Mouse (Mus musculus) liver, postnatal 0 days (tissue): Measurements from ENCODE around the gene BC030499. TPM values are rescaled to one million over a fixed set of nuclear protein-coding genes. Genes with fewer than 3 reads are reported as not detected.

Experiments used
- ATAC-seq: fragments of 200-750 bp; cut with Nextera tagmentation; 2 replicates; pipeline ENCODE4 v1.8.0; 2017; ENCODE audit warnings: mild to moderate bottlenecking, moderate library complexity
- DNase-seq: peaks from one replicate; pipeline ENCODE4 v3.0.0-alpha.2; 2016
- H3K27ac ChIP-seq: fragments of 300-500 bp; sonication (generic); 2 replicates; pipeline ENCODE4 v1.5.1; 2014; ENCODE audit warnings: antibody characterized with exemption, moderate library complexity, mild to moderate bottlenecking, low read depth
- H3K27me3 ChIP-seq: fragments of 300-500 bp; sonication (generic); 2 replicates; pipeline ENCODE4 v1.6.1; 2014; ENCODE audit warnings: low read length, control low read depth, mixed read lengths; ENCODE audit not compliant: insufficient read depth
- H3K36me3 ChIP-seq: fragments of 300-500 bp; sonication (generic); replicated peaks from 2 replicates; pipeline ENCODE4 v1.6.1; 2014; ENCODE audit warnings: mild to moderate bottlenecking, control low read depth, low read length, moderate library complexity, mixed read lengths; ENCODE audit not compliant: insufficient read depth
- H3K4me1 ChIP-seq: fragments of 300-500 bp; sonication (generic); 2 replicates; pipeline ENCODE4 v1.6.1; 2014; ENCODE audit warnings: antibody characterized with exemption, mild to moderate bottlenecking, control low read depth; ENCODE audit not compliant: insufficient read depth
- H3K4me2 ChIP-seq: fragments of 300-500 bp; sonication (generic); 2 replicates; pipeline ENCODE4 v1.6.1; 2014; ENCODE audit warnings: low read depth, mild to moderate bottlenecking, low read length, moderate library complexity, mixed read lengths
- H3K4me3 ChIP-seq: fragments of 300-500 bp; sonication (generic); 2 replicates; pipeline ENCODE4 v1.5.1; 2014; ENCODE audit warnings: low read depth, low read length
- H3K9ac ChIP-seq: fragments of 300-500 bp; sonication (generic); replicated peaks from 2 replicates; pipeline ENCODE4 v1.6.1; 2014; ENCODE audit warnings: mild to moderate bottlenecking, moderate library complexity
- H3K9me3 ChIP-seq: fragments of 300-500 bp; sonication (generic); 2 replicates; pipeline ENCODE4 v1.6.1; 2016; ENCODE audit warnings: mild to moderate bottlenecking, control low read depth, low read length, mixed read lengths
- CTCF ChIP-seq: sonication (generic); IDR thresholded peaks from 2 replicates; pipeline ENCODE4 v1.5.1; 2016; ENCODE audit warnings: antibody characterized with exemption, low read depth
- EP300 ChIP-seq: IDR thresholded peaks from 2 replicates; pipeline ENCODE4 v1.6.1; 2016; ENCODE audit warnings: antibody characterized with exemption, low read depth, mild to moderate bottlenecking
- WGBS: fragments of 180-500 bp; shearing (Covaris S2); extraction: QIAGEN DNeasy Blood & Tissue Kit; methylation state at CpG from one replicate; pipeline ENCODE4 v1.1.7; 2014; ENCODE audit not compliant: insufficient replicate concordance; 5-methylcytosine and 5-hydroxymethylcytosine counted together
- polyA plus RNA-seq: library from polyadenylated mRNA; unstranded; fragments of >200 nt; fragmentation: Nextera tagmentation; extraction: Ambion mirVana; gene quantifications from 2 replicates; pipeline ENCODE4 v1.2.1, GENCODE M21; 2015

BC030499 gene
- polyA plus RNA-seq, 1 experiment from 2014 or later, result 0.07 TPM

DNA sequence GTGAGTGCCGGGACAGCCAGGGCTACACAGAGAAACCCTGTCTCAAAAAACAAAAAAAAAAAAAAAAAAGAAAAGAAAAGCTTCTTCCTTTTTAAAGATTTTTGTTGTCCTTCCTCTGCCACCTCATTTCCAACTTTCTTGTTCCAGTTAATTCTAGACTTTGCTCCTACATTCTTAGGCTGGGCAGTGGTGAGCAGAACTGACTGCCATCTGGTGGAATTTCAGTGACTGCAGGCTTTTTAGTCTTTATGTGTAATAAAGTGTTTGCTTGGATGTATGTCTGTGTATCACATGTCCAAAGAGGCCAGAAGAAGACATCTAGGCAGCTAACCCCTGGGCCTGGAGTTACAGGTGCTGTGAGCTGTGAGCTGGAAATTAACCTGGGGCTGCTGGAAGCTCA is 34.0 kb upstream of the BC030499 start:
- Histone ChIP-seq H3K9me3 (no peaks in the 10 kb centered on the region), H3K4me2 (no peak overlapping the region), H3K4me3 (no peak overlapping the region), H3K27me3 (no peaks in the 10 kb centered on the region), H3K4me1 (no peaks in the 10 kb centered on the region), H3K36me3 (peaks cover 17% of the 10 kb centered on the region), H3K9ac (no peak overlapping the region), H3K27ac (no peak overlapping the region)
- DNase-seq (no peak), ATAC-seq (no peak)
- no peak for TF ChIP-seq EP300
- TF ChIP-seq CTCF, result peak; percentile 34; the same call in 1 of the 2 replicates
- WGBS, result 89% methylated on average over 1 of the region's 1 CpGs

DNA sequence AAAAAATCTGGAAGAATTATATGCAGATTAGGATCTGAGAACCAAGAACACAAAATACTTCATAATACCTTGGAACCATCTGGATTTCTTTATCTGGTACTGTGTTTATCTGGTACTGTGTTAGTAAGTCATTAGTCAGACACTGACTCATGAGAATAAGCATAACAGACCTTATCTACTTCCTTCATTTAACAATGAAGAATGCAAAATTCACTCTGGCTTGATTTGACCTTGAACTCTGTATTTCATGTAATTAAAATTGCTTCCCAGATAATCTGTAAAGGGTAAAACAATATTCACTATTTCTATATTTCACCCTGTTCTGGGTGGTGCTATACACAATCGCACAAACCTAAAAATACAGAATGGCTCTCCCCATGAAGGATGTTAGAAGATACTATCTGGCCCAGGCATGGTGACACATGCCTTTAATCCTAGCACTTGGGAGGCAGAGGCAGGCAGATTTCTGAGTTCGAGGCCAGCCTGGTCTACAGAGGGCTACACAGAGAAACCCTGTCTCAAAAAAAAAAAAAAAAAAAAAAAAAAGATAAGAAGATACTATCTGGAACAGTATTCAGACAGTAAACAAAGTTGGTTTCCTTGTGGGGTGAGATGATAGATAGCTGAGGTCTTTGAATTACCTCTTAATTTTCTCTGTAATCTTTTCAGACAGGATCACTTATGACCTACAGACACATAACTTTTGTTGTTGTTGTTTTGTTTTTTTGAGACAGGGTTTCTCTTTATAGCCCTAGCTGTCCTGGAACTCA is 30.0 kb upstream of the BC030499 start:
- no peak for TF ChIP-seq EP300
- TF ChIP-seq CTCF, result no peak
- 85% methylated on average over 2 of the region's 2 CpGs for WGBS
- Histone ChIP-seq H3K4me3 (0 out of 2 replicates have a peak overlapping the region, but pooled peaks have one; percentile 25), H3K27ac (no peak overlapping the region), H3K4me2 (peak overlapping the region; percentile 65), H3K9me3 (no peaks in the 10 kb centered on the region), H3K36me3 (peaks cover 17% of the 10 kb centered on the region), H3K9ac (no peak overlapping the region; the same call in 1 of the 2 replicates), H3K4me1 (0 out of 2 replicates have a peak, but pooled peaks cover 5% of the 10 kb centered on the region), H3K27me3 (no peaks in the 10 kb centered on the region)
- DNase-seq (no peak), ATAC-seq (no peak)

DNA sequence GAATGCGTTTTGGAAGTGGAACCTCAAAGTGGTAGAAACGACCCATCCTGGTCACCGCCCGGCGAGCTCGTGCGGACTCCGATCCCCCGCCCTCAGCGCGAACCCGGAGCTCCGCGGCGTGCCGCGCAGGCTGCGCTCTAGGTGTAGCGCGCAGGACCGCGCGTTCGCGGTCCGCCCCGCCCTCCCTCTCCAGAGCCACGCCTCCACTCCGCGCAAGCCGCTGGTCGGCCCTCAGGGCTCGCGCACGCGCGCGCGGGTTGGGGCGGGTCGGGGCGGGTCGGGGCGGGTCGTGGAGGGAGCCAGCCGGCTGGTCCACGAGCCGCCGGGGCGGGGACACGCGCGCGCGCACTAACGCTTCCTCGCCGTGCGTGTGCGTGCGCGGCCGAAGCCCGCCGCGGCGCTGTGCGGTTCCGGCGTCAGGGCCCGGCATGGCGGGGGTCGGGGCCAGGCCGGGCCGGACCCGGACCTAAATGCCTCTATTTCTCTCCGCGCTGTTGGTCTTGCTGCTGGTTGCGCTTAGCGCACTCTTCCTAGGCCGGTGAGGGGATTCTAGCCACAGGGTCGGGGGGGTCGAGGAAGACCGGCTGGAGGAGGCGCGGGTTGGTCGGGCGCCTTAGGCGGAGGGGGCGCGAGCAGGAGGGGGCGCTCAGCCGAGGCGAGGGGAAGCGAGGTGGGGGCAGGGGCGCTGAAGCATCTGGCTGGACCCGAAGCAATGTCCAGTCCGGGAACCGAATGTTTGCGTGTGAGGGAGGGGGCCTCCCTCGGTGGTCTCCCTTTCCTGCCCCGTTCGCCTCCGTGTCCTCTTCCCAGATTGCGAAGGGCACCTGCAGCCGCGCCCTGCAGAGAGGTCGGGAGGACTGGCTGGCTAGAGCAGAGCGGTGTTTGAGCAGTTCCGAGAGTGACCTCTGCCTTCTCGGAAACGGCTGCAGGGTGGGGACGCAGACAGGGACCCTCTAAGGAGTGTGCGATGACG is 29.0 kb upstream of the BC030499 start, which contains the start of gene 2610507B11Rik:
Gene 2610507B11Rik (plus strand): TSS at position 373 of the 973 bp plus-strand sequence.
- ATAC-seq (peak; percentile 98), DNase-seq (peak; percentile 98)
- WGBS, result under 1% methylated on average over 86 of the region's 115 CpGs

DNA sequence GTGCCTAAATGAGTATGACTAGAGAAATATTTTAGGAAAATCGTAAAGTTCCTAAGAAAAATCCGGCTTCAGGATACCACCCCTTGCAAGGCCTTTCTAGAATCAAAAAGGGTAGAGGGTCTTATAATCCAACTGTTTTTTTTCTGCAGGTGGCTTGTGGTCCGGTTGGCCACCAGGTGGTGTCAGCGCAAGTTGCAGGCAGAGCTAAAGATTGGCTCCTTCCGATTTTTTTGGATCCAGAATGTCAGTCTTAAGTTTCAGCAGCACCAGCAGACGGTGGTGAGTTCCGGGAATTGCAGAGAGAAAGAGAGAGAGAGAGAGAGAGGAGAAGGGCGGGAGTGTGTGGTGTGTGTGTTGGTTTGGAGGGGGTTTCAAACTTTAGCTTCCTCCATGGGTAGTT is 28.1 kb upstream of the BC030499 start:
- peak overlapping the region; percentile 78 for H3K4me2 ChIP-seq

More for the DNA sequence above, 29.0 kb upstream of the BC030499 start, which contains the start of gene 2610507B11Rik:
- Histone ChIP-seq H3K27me3 (no peaks in the 10 kb centered on the region), H3K36me3 (peaks cover 25% of the 10 kb centered on the region), H3K9me3 (no peaks in the 10 kb centered on the region), H3K4me3 (peak within 1 kb of the TSS; percentile 94), H3K27ac (peak within 1 kb of the TSS; percentile 94), H3K4me1 (0 out of 2 replicates have a peak, but pooled peaks cover 5% of the 10 kb centered on the region), H3K4me2 (peak within 1 kb of the TSS; percentile 78), H3K9ac (peak within 1 kb of the TSS; percentile 87)
- TF ChIP-seq EP300, result no peak
- TF ChIP-seq CTCF, result peak; percentile 24; the same call in 1 of the 2 replicates

DNA sequence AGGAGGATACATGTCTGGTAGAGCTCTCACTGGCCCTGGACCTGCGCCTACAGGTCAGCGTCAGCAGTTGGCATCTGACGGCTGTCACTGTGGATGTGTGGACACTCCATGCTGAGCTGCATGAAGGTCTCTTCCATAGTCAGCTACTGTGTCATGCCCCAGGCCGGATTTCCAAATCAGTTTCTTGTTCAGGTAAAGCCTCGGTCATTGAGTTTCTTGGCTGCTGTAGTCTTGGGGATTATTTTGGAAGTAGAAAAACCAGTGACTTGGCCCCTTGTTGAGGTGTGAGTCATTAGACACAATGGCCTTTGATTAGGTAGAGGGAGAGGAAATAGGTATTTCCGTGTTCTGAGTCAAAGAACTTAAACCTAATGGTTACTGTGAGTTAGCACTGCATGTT is 25.1 kb upstream of the BC030499 start:
- 90% methylated on average over 6 of the region's 6 CpGs for WGBS
- Histone ChIP-seq H3K4me2 (no peak overlapping the region), H3K27ac (no peak overlapping the region), H3K4me3 (no peak overlapping the region), H3K27me3 (no peaks in the 10 kb centered on the region), H3K4me1 (0 out of 2 replicates have a peak, but pooled peaks cover 5% of the 10 kb centered on the region), H3K9ac (no peak overlapping the region), H3K9me3 (no peaks in the 10 kb centered on the region), H3K36me3 (peaks cover 54% of the 10 kb centered on the region)
- TF ChIP-seq EP300 (no peak), CTCF (no peak)
- DNase-seq, result no peak
- ATAC-seq, result no peak

More for the DNA sequence above, 28.1 kb upstream of the BC030499 start:
- Histone ChIP-seq H3K27me3 (no peaks in the 10 kb centered on the region), H3K9ac (peak overlapping the region; percentile 13; the same call in 1 of the 2 replicates), H3K9me3 (no peaks in the 10 kb centered on the region), H3K36me3 (peaks cover 30% of the 10 kb centered on the region), H3K4me1 (0 out of 2 replicates have a peak, but pooled peaks cover 5% of the 10 kb centered on the region), H3K4me3 (peak overlapping the region; percentile 94), H3K27ac (peak overlapping the region; percentile 94)
- no peak for TF ChIP-seq EP300
- peak; percentile 76 for TF ChIP-seq CTCF
- ATAC-seq (no peak), DNase-seq (peak; percentile 69)
- WGBS, result 3% methylated on average over 8 of the region's 8 CpGs
